Mouse (Mus musculus): ENCODE results near the gene Zranb1. TPM values are rescaled to one million over a fixed set of nuclear protein-coding genes. Genes with fewer than 3 reads are reported as not detected.
A peak's percentile ranks its signal among the peaks of the same experiment; 100 is the strongest.

The Zranb1 gene
- polyA plus RNA-seq, 1 experiment from 2014 or later: 12.7 TPM

- Histone ChIP-seq H3K9me3 (no peaks in the 10 kb centered on the region), H3K36me3 (0 out of 2 replicates have a peak, but pooled peaks cover 3% of the 10 kb centered on the region), H3K27me3 (replicated peaks) (no peaks in the 10 kb centered on the region), H3K4me3 (replicated peaks) (no peak overlapping the region), H3K4me2 (no peak overlapping the region), H3K27ac (no peak overlapping the region), H3K9ac (no peak overlapping the region), H3K4me1 (peaks cover 42% of the 10 kb centered on the region)
- no peak for ATAC-seq (ENCODE audit: insufficient read depth, low FRiP score, low read depth)
- WGBS: 76% methylated on average over 7 of the region's 7 CpGs
Observed at GRCm38 (mm10) chr7:133005772-133006171, 74.8 kb downstream of the Zranb1 start.

GRCm38 (mm10) chr7:133007343-133007742 is 76.4 kb downstream of the Zranb1 start:
- H3K36me3 ChIP-seq: 0 out of 2 replicates have a peak, but pooled peaks cover 3% of the 10 kb centered on the region
- no peak overlapping the region for H3K9ac ChIP-seq
- H3K27ac ChIP-seq: peak overlapping the region; percentile 51; the same call in 1 of the 2 replicates
- H3K9me3 ChIP-seq: no peaks in the 10 kb centered on the region
- no peaks in the 10 kb centered on the region for H3K27me3 ChIP-seq (replicated peaks)
- no peak overlapping the region for H3K4me3 ChIP-seq (replicated peaks)
- WGBS: 55% methylated on average over 11 of the region's 11 CpGs
- peaks cover 57% of the 10 kb centered on the region for H3K4me1 ChIP-seq
- H3K4me2 ChIP-seq: no peak overlapping the region
- ATAC-seq (ENCODE audit: insufficient read depth, low FRiP score, low read depth): peak; percentile 33; the same call in 1 of the 2 replicates

- Histone ChIP-seq H3K27me3 (replicated peaks) (no peaks in the 10 kb centered on the region), H3K4me2 (no peak overlapping the region), H3K4me3 (replicated peaks) (no peak overlapping the region), H3K9ac (no peak overlapping the region), H3K4me1 (peaks cover 61% of the 10 kb centered on the region), H3K27ac (no peak overlapping the region; the same call in 1 of the 2 replicates), H3K36me3 (no peaks in the 10 kb centered on the region), H3K9me3 (no peaks in the 10 kb centered on the region)
- WGBS: 93% methylated on average over 4 of the region's 4 CpGs
- ATAC-seq (ENCODE audit: insufficient read depth, low FRiP score, low read depth): no peak
Observed at GRCm38 (mm10) chr7:133008663-133009062, 77.7 kb downstream of the Zranb1 start.

- peaks cover 59% of the 10 kb centered on the region for H3K4me1 ChIP-seq
- no peak overlapping the region for H3K9ac ChIP-seq
- H3K9me3 ChIP-seq: no peaks in the 10 kb centered on the region
- H3K4me2 ChIP-seq: no peak overlapping the region
- H3K27me3 ChIP-seq (replicated peaks): no peaks in the 10 kb centered on the region
- whole genome bisulfite sequencing: 80% methylated on average over 8 of the region's 8 CpGs
- no peak for ATAC-seq (ENCODE audit: insufficient read depth, low FRiP score, low read depth)
- H3K27ac ChIP-seq: no peak overlapping the region
- H3K4me3 ChIP-seq (replicated peaks): no peak overlapping the region
- H3K36me3 ChIP-seq: no peaks in the 10 kb centered on the region
Observed at GRCm38 (mm10) chr7:133009676-133010075, 78.7 kb downstream of the Zranb1 start.

- peak overlapping the region; percentile 45; the same call in 1 of the 2 replicates for H3K27ac ChIP-seq
- no peak for ATAC-seq (ENCODE audit: insufficient read depth, low FRiP score, low read depth)
Observed at GRCm38 (mm10) chr7:133010477-133010876, 79.5 kb downstream of the Zranb1 start.

GRCm38 (mm10) chr7:133011191-133011590 is 80.2 kb downstream of the Zranb1 start:
- H3K9me3 ChIP-seq: no peaks in the 10 kb centered on the region
- no peaks in the 10 kb centered on the region for H3K27me3 ChIP-seq (replicated peaks)
- H3K4me2 ChIP-seq: no peak overlapping the region
- peak; percentile 29; the same call in 1 of the 2 replicates for ATAC-seq (ENCODE audit: insufficient read depth, low FRiP score, low read depth)
- no peak overlapping the region for H3K9ac ChIP-seq
- H3K36me3 ChIP-seq: no peaks in the 10 kb centered on the region
- H3K27ac ChIP-seq: peak overlapping the region; percentile 75
- H3K4me1 ChIP-seq: peaks cover 66% of the 10 kb centered on the region
- no peak overlapping the region for H3K4me3 ChIP-seq (replicated peaks)
- WGBS: 16% methylated on average over 5 of the region's 5 CpGs

More at GRCm38 (mm10) chr7:133010477-133010876, 79.5 kb downstream of the Zranb1 start:
- 75% methylated on average over 3 of the region's 3 CpGs for WGBS
- Histone ChIP-seq H3K36me3 (no peaks in the 10 kb centered on the region), H3K4me2 (no peak overlapping the region), H3K9ac (no peak overlapping the region), H3K9me3 (no peaks in the 10 kb centered on the region), H3K4me3 (replicated peaks) (no peak overlapping the region), H3K27me3 (replicated peaks) (no peaks in the 10 kb centered on the region), H3K4me1 (peaks cover 67% of the 10 kb centered on the region)

- Histone ChIP-seq H3K27ac (0 out of 2 replicates have a peak overlapping the region, but pooled peaks have one; percentile 23), H3K36me3 (no peaks in the 10 kb centered on the region), H3K27me3 (replicated peaks) (no peaks in the 10 kb centered on the region), H3K4me3 (replicated peaks) (no peak overlapping the region), H3K4me1 (peaks cover 66% of the 10 kb centered on the region), H3K9me3 (no peaks in the 10 kb centered on the region), H3K9ac (no peak overlapping the region), H3K4me2 (no peak overlapping the region)
- 0 out of 2 replicates have a peak, but pooled peaks have one; percentile 7 for ATAC-seq (ENCODE audit: insufficient read depth, low FRiP score, low read depth)
- WGBS: 40% methylated on average over 4 of the region's 4 CpGs
Observed at GRCm38 (mm10) chr7:133011611-133012010, 80.7 kb downstream of the Zranb1 start.

- ATAC-seq (ENCODE audit: insufficient read depth, low FRiP score, low read depth): no peak
- H3K27ac ChIP-seq: peak overlapping the region; percentile 23; the same call in 1 of the 2 replicates
- H3K27me3 ChIP-seq (replicated peaks): no peaks in the 10 kb centered on the region
- H3K4me2 ChIP-seq: no peak overlapping the region
- H3K9me3 ChIP-seq: no peaks in the 10 kb centered on the region
- H3K4me1 ChIP-seq: peaks cover 57% of the 10 kb centered on the region
- no peak overlapping the region for H3K9ac ChIP-seq
- 42% methylated on average over 14 of the region's 14 CpGs for WGBS
- H3K36me3 ChIP-seq: no peaks in the 10 kb centered on the region
- H3K4me3 ChIP-seq (replicated peaks): no peak overlapping the region
Observed at GRCm38 (mm10) chr7:133012637-133013366, 81.9 kb downstream of the Zranb1 start.

GRCm38 (mm10) chr7:133013923-133014322 is 83.0 kb downstream of the Zranb1 start:
- WGBS: 89% methylated on average over 10 of the region's 10 CpGs
- no peak for ATAC-seq (ENCODE audit: insufficient read depth, low FRiP score, low read depth)
- H3K4me1 ChIP-seq: peaks cover 52% of the 10 kb centered on the region
- no peak overlapping the region for H3K9ac ChIP-seq
- H3K27me3 ChIP-seq (replicated peaks): no peaks in the 10 kb centered on the region
- H3K36me3 ChIP-seq: no peaks in the 10 kb centered on the region
- no peak overlapping the region for H3K27ac ChIP-seq
- H3K4me3 ChIP-seq (replicated peaks): no peak overlapping the region
- H3K9me3 ChIP-seq: no peaks in the 10 kb centered on the region
- H3K4me2 ChIP-seq: no peak overlapping the region

- H3K4me1 ChIP-seq: peaks cover 59% of the 10 kb centered on the region
- 95% methylated on average over 14 of the region's 14 CpGs for WGBS
- no peak for ATAC-seq (ENCODE audit: insufficient read depth, low FRiP score, low read depth)
- H3K36me3 ChIP-seq: no peaks in the 10 kb centered on the region
- H3K9ac ChIP-seq: no peak overlapping the region
- no peaks in the 10 kb centered on the region for H3K9me3 ChIP-seq
- no peaks in the 10 kb centered on the region for H3K27me3 ChIP-seq (replicated peaks)
- peak overlapping the region; percentile 77; the same call in 1 of the 2 replicates for H3K27ac ChIP-seq
- no peak overlapping the region for H3K4me3 ChIP-seq (replicated peaks)
- H3K4me2 ChIP-seq: no peak overlapping the region
Observed at GRCm38 (mm10) chr7:133014631-133015030, 83.7 kb downstream of the Zranb1 start.

GRCm38 (mm10) chr7:133015416-133016070 is 84.6 kb downstream of the Zranb1 start:
- 27% methylated on average over 7 of the region's 7 CpGs for WGBS

GRCm38 (mm10) chr7:133018961-133019360 is 88.0 kb downstream of the Zranb1 start:
- H3K4me3 ChIP-seq (replicated peaks): no peak overlapping the region
- no peaks in the 10 kb centered on the region for H3K27me3 ChIP-seq (replicated peaks)
- peak overlapping the region; percentile 31; the same call in 1 of the 2 replicates for H3K27ac ChIP-seq
- no peaks in the 10 kb centered on the region for H3K9me3 ChIP-seq
- H3K9ac ChIP-seq: no peak overlapping the region
- ATAC-seq (ENCODE audit: insufficient read depth, low FRiP score, low read depth): no peak
- H3K4me1 ChIP-seq: peaks cover 46% of the 10 kb centered on the region
- no peak overlapping the region for H3K4me2 ChIP-seq
- H3K36me3 ChIP-seq: no peaks in the 10 kb centered on the region
- WGBS: 78% methylated on average over 7 of the region's 7 CpGs

More at GRCm38 (mm10) chr7:133015416-133016070, 84.6 kb downstream of the Zranb1 start:
- Histone ChIP-seq H3K9ac (no peak overlapping the region), H3K27ac (peak overlapping the region; percentile 77), H3K4me2 (no peak overlapping the region), H3K27me3 (replicated peaks) (no peaks in the 10 kb centered on the region), H3K36me3 (no peaks in the 10 kb centered on the region), H3K4me1 (peaks cover 63% of the 10 kb centered on the region), H3K9me3 (no peaks in the 10 kb centered on the region), H3K4me3 (replicated peaks) (no peak overlapping the region)
- ATAC-seq (ENCODE audit: insufficient read depth, low FRiP score, low read depth): peak; percentile 16; the same call in 1 of the 2 replicates

Data from stomach, embryonic 15.5 days (tissue).